Mouse (Mus musculus) liver, embryonic 12.5 days (tissue): Measurements from ENCODE around the gene Pga5. TPM values are rescaled to one million over a fixed set of nuclear protein-coding genes. Genes with fewer than 3 reads are reported as not detected.

Experiments used
- ATAC-seq: fragments of 200-750 bp; cut with Nextera tagmentation; 2 replicates; pipeline ENCODE4 v1.8.0; 2017; ENCODE audit warnings: moderate number of reproducible peaks, mild to moderate bottlenecking, moderate library complexity
- H3K27ac ChIP-seq: fragments of 300-500 bp; sonication (generic); 2 replicates; pipeline ENCODE4 v1.5.1; 2016; ENCODE audit warnings: mild to moderate bottlenecking
- H3K27me3 ChIP-seq: fragments of 300-500 bp; sonication (generic); replicated peaks from 2 replicates; pipeline ENCODE4 v1.6.1; 2016; ENCODE audit warnings: mild to moderate bottlenecking, moderate library complexity
- H3K36me3 ChIP-seq: fragments of 300-500 bp; sonication (generic); 2 replicates; pipeline ENCODE4 v1.6.1; 2016; ENCODE audit warnings: mild to moderate bottlenecking, moderate library complexity
- H3K4me1 ChIP-seq: fragments of 300-500 bp; sonication (generic); 2 replicates; pipeline ENCODE4 v1.6.1; 2016
- H3K4me2 ChIP-seq: fragments of 300-500 bp; sonication (generic); 2 replicates; pipeline ENCODE4 v1.6.1; 2016; ENCODE audit warnings: mild to moderate bottlenecking, moderate library complexity
- H3K4me3 ChIP-seq: fragments of 300-500 bp; sonication (generic); 2 replicates; pipeline ENCODE4 v1.5.1; 2016; ENCODE audit warnings: mild to moderate bottlenecking, moderate library complexity
- H3K9ac ChIP-seq: fragments of 300-500 bp; sonication (generic); 2 replicates; pipeline ENCODE4 v1.6.1; 2016; ENCODE audit warnings: mild to moderate bottlenecking, moderate library complexity
- H3K9me3 ChIP-seq: fragments of 300-500 bp; sonication (generic); replicated peaks from 2 replicates; pipeline ENCODE4 v1.6.1; 2016; ENCODE audit warnings: mild to moderate bottlenecking, moderate library complexity
- WGBS: fragments of 180-500 bp; shearing (Covaris S2); methylation state at CpG from one replicate; pipeline ENCODE4 v1.1.7; 2016; ENCODE audit not compliant: insufficient replicate concordance; 5-methylcytosine and 5-hydroxymethylcytosine counted together
- polyA plus RNA-seq: library from polyadenylated mRNA; unstranded; fragments of >200 nt; fragmentation: Nextera tagmentation; extraction: Ambion mirVana; gene quantifications from 2 replicates; pipeline ENCODE4 v1.2.1, GENCODE M21; 2016

The Pga5 gene
- polyA plus RNA-seq, 1 experiment from 2014 or later: 0.08 TPM

DNA sequence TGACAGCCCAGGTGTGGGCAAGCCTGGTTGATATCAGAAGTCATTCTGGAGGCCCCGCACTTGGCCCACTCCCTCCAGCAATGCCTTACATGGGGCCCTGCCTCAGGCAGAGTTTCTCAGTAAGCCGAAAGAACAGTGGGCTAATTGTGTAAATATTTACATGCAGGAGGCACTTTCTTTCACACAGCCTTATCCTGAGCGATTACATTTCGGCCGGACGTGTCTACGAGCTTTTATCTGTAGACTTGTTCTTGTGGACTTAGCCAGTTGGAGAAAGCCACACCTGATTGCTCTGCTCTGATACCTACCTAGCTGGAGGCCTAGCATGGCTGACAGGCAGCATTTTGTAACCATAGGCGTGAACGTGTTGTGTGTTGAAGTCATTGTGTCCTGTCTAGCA is 22.0 kb upstream of the Pga5 start:
- H3K36me3 ChIP-seq: no peaks in the 10 kb centered on the region
- peak; percentile 73 for ATAC-seq
- H3K9me3 ChIP-seq: no peaks in the 10 kb centered on the region
- WGBS: 20% methylated on average over 9 of the region's 9 CpGs
- H3K27ac ChIP-seq: peak overlapping the region; percentile 78; the same call in 1 of the 2 replicates
- H3K4me1 ChIP-seq: peaks cover 93% of the 10 kb centered on the region
- no peaks in the 10 kb centered on the region for H3K27me3 ChIP-seq
- 0 out of 2 replicates have a peak overlapping the region, but pooled peaks have one; percentile 14 for H3K9ac ChIP-seq
- H3K4me3 ChIP-seq: no peak overlapping the region
- H3K4me2 ChIP-seq: peak overlapping the region; percentile 36

DNA sequence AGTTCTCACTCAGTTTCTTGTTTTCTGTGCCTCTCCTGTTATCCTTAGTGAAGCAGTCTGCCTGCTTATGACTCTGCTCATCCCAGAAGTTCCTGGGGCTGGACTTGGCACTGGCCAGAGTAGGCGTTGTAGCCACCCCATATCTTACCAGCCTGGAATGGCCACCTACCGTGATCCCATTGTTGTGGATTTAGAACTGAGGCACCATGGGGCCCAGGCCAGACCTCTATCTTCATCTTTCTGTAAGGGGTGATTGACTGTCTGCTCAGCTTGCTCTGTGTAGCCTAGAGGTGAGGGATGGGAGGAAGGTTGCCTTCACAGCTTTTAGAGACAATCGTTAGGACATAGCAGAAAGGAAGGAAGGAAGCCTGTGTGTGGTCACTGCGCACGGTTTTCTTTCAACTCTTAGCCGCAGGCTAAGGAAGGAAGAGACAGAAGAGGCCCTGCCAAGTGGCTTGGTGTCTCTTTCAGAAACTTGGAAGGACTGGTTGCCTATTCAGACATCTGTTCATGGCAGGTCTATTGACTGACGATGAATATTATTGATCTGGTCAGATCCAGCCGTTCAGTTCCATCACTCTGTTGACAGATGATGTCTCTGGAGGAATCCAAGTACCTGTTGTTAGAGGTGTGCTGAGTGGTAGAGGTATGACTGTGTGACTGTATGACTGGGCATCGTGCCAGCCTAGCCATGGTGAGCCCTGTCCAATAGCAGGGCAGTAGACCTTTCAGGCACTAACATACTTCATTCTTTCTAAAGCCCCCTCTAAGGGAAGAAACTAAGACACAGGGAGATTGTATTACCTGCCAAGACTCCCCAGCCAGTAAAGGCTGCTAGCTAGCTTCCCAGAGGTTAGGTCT is 20.5 kb upstream of the Pga5 start:
- H3K4me2 ChIP-seq: peak overlapping the region; percentile 36
- 35% methylated on average over 9 of the region's 9 CpGs for WGBS
- H3K27ac ChIP-seq: peak overlapping the region; percentile 78

GRCm38 (mm10) chr19:10695801-10696200 is 17.9 kb upstream of the Pga5 start:
- no peak overlapping the region for H3K4me2 ChIP-seq
- peaks cover 3% of the 10 kb centered on the region; the same call in 1 of the 2 replicates for H3K36me3 ChIP-seq
- peaks cover 93% of the 10 kb centered on the region for H3K4me1 ChIP-seq
- no peak for ATAC-seq
- no peaks in the 10 kb centered on the region for H3K9me3 ChIP-seq
- WGBS: 75% methylated on average over 7 of the region's 7 CpGs
- peak overlapping the region; percentile 55 for H3K27ac ChIP-seq
- no peaks in the 10 kb centered on the region for H3K27me3 ChIP-seq
- no peak overlapping the region for H3K4me3 ChIP-seq
- H3K9ac ChIP-seq: no peak overlapping the region

More for the DNA sequence above, 20.5 kb upstream of the Pga5 start:
- Histone ChIP-seq H3K4me3 (no peak overlapping the region), H3K9me3 (no peaks in the 10 kb centered on the region), H3K27me3 (no peaks in the 10 kb centered on the region), H3K36me3 (no peaks in the 10 kb centered on the region), H3K4me1 (peaks cover 89% of the 10 kb centered on the region), H3K9ac (no peak overlapping the region)
- no peak for ATAC-seq

GRCm38 (mm10) chr19:10693926-10694682 is 16.2 kb upstream of the Pga5 start:
- no peaks in the 10 kb centered on the region for H3K27me3 ChIP-seq
- peaks cover 92% of the 10 kb centered on the region for H3K4me1 ChIP-seq
- peak overlapping the region; percentile 55 for H3K27ac ChIP-seq
- no peak for ATAC-seq
- H3K4me2 ChIP-seq: no peak overlapping the region
- H3K4me3 ChIP-seq: no peak overlapping the region
- no peaks in the 10 kb centered on the region for H3K9me3 ChIP-seq
- WGBS: 66% methylated on average over 10 of the region's 10 CpGs
- H3K36me3 ChIP-seq: peaks cover 3% of the 10 kb centered on the region; the same call in 1 of the 2 replicates
- H3K9ac ChIP-seq: no peak overlapping the region

DNA sequence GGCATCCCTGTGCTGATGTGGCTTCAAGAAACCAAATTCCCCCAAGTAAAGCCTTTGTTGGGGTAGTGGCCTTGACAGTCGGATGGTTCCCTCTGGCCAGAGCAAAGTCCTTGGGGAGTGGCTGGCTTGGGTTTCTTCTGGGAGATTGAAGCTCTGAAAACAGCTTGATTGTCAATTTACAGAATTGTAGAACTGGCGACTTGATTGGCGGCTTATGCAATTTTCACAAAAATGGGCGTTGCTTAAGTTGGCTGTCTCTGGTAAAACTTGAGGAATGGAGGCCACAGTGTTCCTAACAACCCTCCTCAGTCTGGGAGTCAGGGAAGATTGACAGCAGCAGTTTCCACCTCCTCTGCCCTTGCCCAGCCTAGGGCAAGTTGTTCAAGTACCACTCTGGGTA is 14.5 kb upstream of the Pga5 start:
- Histone ChIP-seq H3K27ac (peak overlapping the region; percentile 95), H3K4me1 (peaks cover 83% of the 10 kb centered on the region), H3K9me3 (no peaks in the 10 kb centered on the region), H3K36me3 (peaks cover 3% of the 10 kb centered on the region; the same call in 1 of the 2 replicates), H3K27me3 (no peaks in the 10 kb centered on the region), H3K9ac (peak overlapping the region; percentile 55), H3K4me2 (peak overlapping the region; percentile 82), H3K4me3 (0 out of 2 replicates have a peak overlapping the region, but pooled peaks have one; percentile 16)
- ATAC-seq: no peak
- WGBS: 73% methylated on average over 4 of the region's 4 CpGs

- H3K9ac ChIP-seq: peak overlapping the region; percentile 55
- H3K36me3 ChIP-seq: peaks cover 3% of the 10 kb centered on the region; the same call in 1 of the 2 replicates
- peak overlapping the region; percentile 16 for H3K4me3 ChIP-seq
- H3K27me3 ChIP-seq: no peaks in the 10 kb centered on the region
- H3K4me1 ChIP-seq: peaks cover 76% of the 10 kb centered on the region
- WGBS: 38% methylated on average over 3 of the region's 3 CpGs
- no peaks in the 10 kb centered on the region for H3K9me3 ChIP-seq
- peak overlapping the region; percentile 82 for H3K4me2 ChIP-seq
- peak overlapping the region; percentile 95 for H3K27ac ChIP-seq
- peak; percentile 69 for ATAC-seq
Observed at GRCm38 (mm10) chr19:10691660-10692059, 13.8 kb upstream of the Pga5 start.

GRCm38 (mm10) chr19:10691121-10691520 is 13.2 kb upstream of the Pga5 start:
- ATAC-seq: no peak
- Histone ChIP-seq H3K4me2 (peak overlapping the region; percentile 82), H3K27ac (peak overlapping the region; percentile 95), H3K9ac (peak overlapping the region; percentile 55), H3K4me3 (0 out of 2 replicates have a peak overlapping the region, but pooled peaks have one; percentile 16), H3K27me3 (no peaks in the 10 kb centered on the region), H3K4me1 (peaks cover 73% of the 10 kb centered on the region), H3K9me3 (no peaks in the 10 kb centered on the region), H3K36me3 (peaks cover 3% of the 10 kb centered on the region; the same call in 1 of the 2 replicates)
- 71% methylated on average over 4 of the region's 4 CpGs for WGBS

- H3K27me3 ChIP-seq: no peaks in the 10 kb centered on the region
- peak overlapping the region; percentile 82 for H3K4me2 ChIP-seq
- no peaks in the 10 kb centered on the region for H3K9me3 ChIP-seq
- H3K4me1 ChIP-seq: peaks cover 73% of the 10 kb centered on the region
- ATAC-seq: no peak
- peaks cover 3% of the 10 kb centered on the region; the same call in 1 of the 2 replicates for H3K36me3 ChIP-seq
- no peak overlapping the region for H3K9ac ChIP-seq
- H3K27ac ChIP-seq: peak overlapping the region; percentile 95
- H3K4me3 ChIP-seq: peak overlapping the region; percentile 79
- 70% methylated on average over 3 of the region's 3 CpGs for WGBS
Observed at GRCm38 (mm10) chr19:10690336-10690735, 12.5 kb upstream of the Pga5 start.

GRCm38 (mm10) chr19:10689470-10690166 is 11.7 kb upstream of the Pga5 start:
- Histone ChIP-seq H3K9ac (peak overlapping the region; percentile 88), H3K27me3 (peaks cover 5% of the 10 kb centered on the region; the same call in 1 of the 2 replicates), H3K4me3 (peak overlapping the region; percentile 79), H3K4me1 (peaks cover 71% of the 10 kb centered on the region), H3K27ac (peak overlapping the region; percentile 95), H3K9me3 (no peaks in the 10 kb centered on the region), H3K4me2 (peak overlapping the region; percentile 82), H3K36me3 (peaks cover 3% of the 10 kb centered on the region; the same call in 1 of the 2 replicates)
- WGBS: 56% methylated on average over 5 of the region's 5 CpGs
- ATAC-seq: no peak

DNA sequence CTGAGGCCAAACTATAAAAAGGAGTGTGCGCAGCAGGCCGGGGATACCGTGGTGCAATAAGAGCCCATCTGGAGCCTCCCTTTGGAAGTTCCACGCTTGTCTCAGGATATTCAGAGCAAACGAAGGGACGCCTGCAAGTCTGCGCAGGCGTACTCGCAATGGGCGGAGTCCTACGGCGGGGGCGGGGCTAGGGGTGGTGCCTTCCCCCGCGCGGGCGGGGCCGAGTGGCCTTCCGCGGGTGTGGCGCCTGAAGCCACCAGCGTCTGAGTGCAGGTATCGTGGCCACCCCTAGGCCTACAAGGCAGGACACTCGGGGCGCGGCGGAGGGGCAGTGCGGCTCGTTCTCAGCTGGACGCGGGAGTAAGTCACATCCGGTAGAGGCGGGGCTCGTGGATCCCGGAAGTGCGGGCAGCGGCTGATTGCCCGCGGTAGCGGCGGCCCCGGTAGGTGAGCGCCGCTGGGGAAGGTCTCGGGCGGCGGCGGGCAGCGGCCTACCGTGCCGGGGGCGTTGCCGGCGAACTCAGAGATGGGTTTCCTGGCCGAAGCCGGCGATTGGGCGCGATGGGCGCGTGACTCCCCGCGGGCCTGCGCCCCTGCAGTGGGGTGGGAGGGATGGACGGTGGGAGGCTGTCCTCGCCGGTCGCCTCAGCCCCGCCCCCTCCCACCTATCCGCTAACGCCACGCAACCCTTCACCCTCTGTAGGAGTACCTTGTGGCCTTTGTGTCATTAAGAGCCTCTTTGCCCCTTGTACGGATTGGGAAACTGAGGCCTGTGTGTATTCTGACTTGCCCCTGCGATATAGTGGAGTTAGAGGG is 10.9 kb upstream of the Pga5 start, which contains the start of gene Vps37c:
Gene Vps37c, plus strand, starts transcription at position 199 of the 816 bp plus-strand sequence.
- Histone ChIP-seq H3K27me3 (peaks cover 6% of the 10 kb centered on the region; the same call in 1 of the 2 replicates), H3K36me3 (peaks cover 3% of the 10 kb centered on the region; the same call in 1 of the 2 replicates), H3K9ac (peak within 1 kb of the TSS; percentile 88), H3K9me3 (no peaks in the 10 kb centered on the region), H3K27ac (peak within 1 kb of the TSS; percentile 95), H3K4me2 (peak within 1 kb of the TSS; percentile 82), H3K4me3 (peak within 1 kb of the TSS; percentile 79), H3K4me1 (peaks cover 63% of the 10 kb centered on the region)
- WGBS: under 1% methylated on average over 70 of the region's 74 CpGs
- ATAC-seq: peak; percentile 90
